Mouse (Mus musculus) Patski (cell line): ENCODE results near the gene Paip2b. TPM values are rescaled to one million over a fixed set of nuclear protein-coding genes. Genes with fewer than 3 reads are reported as not detected.
"Not testable (repeated sequence)": the region's sequence is repeated elsewhere in the genome, so short reads cannot be mapped to it uniquely, and the experiment has no call there.

Experiments
- ATAC-seq: fragments of 100-300 bp; one replicate; pipeline ENCODE4 v1.8.0; 2021
- CTCF ChIA-PET: fragments of 350-600 bp; sonication (Branson Sonifier 250); formaldehyde crosslinking; loops from one replicate; lab custom pipeline; 2022; ENCODE audit warnings: inconsistent platforms; lab: Charles Lee
- POLR2A ChIA-PET: fragments of 350-600 bp; sonication (Branson Sonifier 250); formaldehyde crosslinking; loops from one replicate; lab custom pipeline; 2022; ENCODE audit warnings: antibody characterized with exemption, inconsistent platforms; lab: Charles Lee
- DNase-seq: peaks from one replicate; pipeline ENCODE4 v3.0.0-alpha.2; 2011; ENCODE audit warnings: low read depth, low spot score
- H3K27me3 ChIP-seq: fragments of 371-371 bp; one replicate; pipeline ENCODE4 v1.5.1; 2021
- CTCF ChIP-seq: fragments of 100-300 bp; IDR thresholded peaks from one replicate; pipeline ENCODE4 v1.5.1; 2021
- in situ Hi-C: fragments of 300-500 bp; cut with MboI; formaldehyde crosslinking; loops from 3 replicates; pipeline ENCODE4 v1.11.1; 2018; ENCODE audit warnings: low pct_unique_long_range_greater_than_20kb, mixed read lengths
- polyA plus RNA-seq: library from polyadenylated mRNA; unstranded; gene quantifications from one replicate; pipeline ENCODE4 v1.2.3, GENCODE M21; 2021

Paip2b gene
- polyA plus RNA-seq, 1 experiment from 2014 or later: 36.6 TPM

GRCm38 (mm10) chr6:83844913-83845312 is 13.4 kb upstream of the Paip2b start:
- DNase-seq (no peak), ATAC-seq (no peak)
- ChIA-PET CTCF (interaction anchor here (1.2 kb wide), 1 partner anchor 25 kb away, joined by 3 read pairs; no protein-coding TSS in a partner anchor), POLR2A (interaction anchor here (0.7 kb wide), 1 partner anchor 273 kb away, joined by 3 read pairs; no protein-coding TSS in a partner anchor)
- in situ Hi-C loops: no loop called here
- peaks cover 25% of the 10 kb centered on the region for H3K27me3 ChIP-seq
- no peak for TF ChIP-seq CTCF

- ChIA-PET POLR2A (no interaction called here), CTCF (no interaction called here)
- DNase-seq (no peak), ATAC-seq (no peak)
- peaks cover 6% of the 10 kb centered on the region for H3K27me3 ChIP-seq
- in situ Hi-C loops: no loop called here
- TF ChIP-seq CTCF: no peak
Measured at GRCm38 (mm10) chr6:83840086-83840485, 8.5 kb upstream of the Paip2b start.

DNA sequence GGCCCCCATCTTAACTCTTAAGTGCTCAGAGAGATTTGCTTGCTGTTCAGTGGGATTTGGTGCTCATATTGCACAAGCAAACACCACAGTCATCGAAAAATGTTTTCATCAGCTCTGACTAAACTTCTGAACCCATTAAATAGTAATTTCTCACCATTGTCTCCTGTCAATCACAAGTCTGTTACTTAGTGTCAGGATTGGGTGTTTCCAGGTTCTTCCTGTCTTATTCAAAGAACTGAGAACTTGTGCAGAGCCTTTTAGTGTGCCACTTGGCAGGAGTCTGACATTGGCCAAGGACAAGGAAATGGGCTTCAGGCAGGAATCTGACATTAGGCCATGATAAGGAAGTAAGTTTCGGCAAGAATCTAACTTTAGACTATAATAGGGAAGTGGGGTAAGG is 6.5 kb upstream of the Paip2b start:
- POLR2A ChIA-PET: no interaction called here

GRCm38 (mm10) chr6:83836826-83837225 is 5.3 kb upstream of the Paip2b start:
- TF ChIP-seq CTCF: no peak
- no peak for DNase-seq
- ChIA-PET CTCF (no interaction called here), POLR2A (no interaction called here)
- H3K27me3 ChIP-seq: peaks cover 6% of the 10 kb centered on the region
- in situ Hi-C loops: no loop called here
- no peak for ATAC-seq

More for the DNA sequence above, 6.5 kb upstream of the Paip2b start:
- DNase-seq (no peak), ATAC-seq (no peak)
- TF ChIP-seq CTCF: no peak
- peaks cover 6% of the 10 kb centered on the region for H3K27me3 ChIP-seq
- CTCF ChIA-PET: interaction anchor here (1.2 kb wide), 1 partner anchor 76 kb away, joined by 3 read pairs; no protein-coding TSS in a partner anchor
- in situ Hi-C loops: no loop called here

- CTCF ChIA-PET: interaction anchor here (1.0 to 1.4 kb wide), 2 partner anchors 16 to 29 kb away, joined by 3 to 4 read pairs; no protein-coding TSS in a partner anchor
- in situ Hi-C loops, ATAC-seq, DNase-seq, H3K27me3 ChIP-seq: not testable (repeated sequence)
- POLR2A ChIA-PET: interaction anchor here (1.7 kb wide), 1 partner anchor 83 kb away, joined by 3 read pairs; no protein-coding TSS in a partner anchor
Measured at GRCm38 (mm10) chr6:83832393-83832792, 852 bp upstream of the Paip2b start.

DNA sequence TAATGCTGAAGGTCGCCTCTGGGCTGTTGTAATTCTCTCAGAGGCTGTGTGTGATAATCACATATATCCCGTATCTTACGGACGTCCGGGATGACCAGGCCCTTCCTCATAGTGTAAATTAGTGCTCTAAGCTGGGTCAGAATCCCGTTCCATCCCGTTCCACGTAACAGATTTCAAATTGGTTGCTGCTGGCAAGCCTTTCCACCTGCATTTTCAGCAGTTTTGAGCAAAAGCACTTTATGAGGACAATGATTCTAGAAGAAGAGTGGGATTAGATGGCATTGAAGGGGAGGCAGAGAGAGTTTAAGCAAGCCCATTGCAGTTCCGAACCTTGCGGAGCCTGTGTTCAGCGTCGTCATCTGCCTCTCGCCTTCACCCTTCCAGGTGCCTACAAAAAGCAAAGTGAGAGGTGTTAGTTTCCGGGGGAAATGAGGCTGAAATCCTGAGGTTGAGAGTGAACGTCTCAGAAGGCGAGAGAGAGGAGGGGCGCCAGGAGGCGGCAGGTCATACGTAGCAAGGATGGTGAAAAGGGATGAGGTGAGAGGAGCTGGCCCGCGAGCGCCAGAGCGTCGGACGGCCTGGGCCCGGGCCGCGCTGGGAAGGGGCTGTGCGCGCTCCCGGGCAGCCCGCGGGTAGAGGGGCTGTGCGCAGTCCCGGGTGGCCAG is 468 bp downstream of the Paip2b start:
- DNase-seq (no peak), ATAC-seq (peak; percentile 47)
- no peak for TF ChIP-seq CTCF
- H3K27me3 ChIP-seq: no peaks in the 10 kb centered on the region
- POLR2A ChIA-PET: interaction anchor here (1.2 to 1.3 kb wide), 2 partner anchors 9 to 34 kb away, joined by 3 read pairs; no protein-coding TSS in a partner anchor
- CTCF ChIA-PET: interaction anchor here (1.4 kb wide), 1 partner anchor 28 kb away, joined by 4 read pairs; no protein-coding TSS in a partner anchor
- in situ Hi-C loops: no loop called here

DNA sequence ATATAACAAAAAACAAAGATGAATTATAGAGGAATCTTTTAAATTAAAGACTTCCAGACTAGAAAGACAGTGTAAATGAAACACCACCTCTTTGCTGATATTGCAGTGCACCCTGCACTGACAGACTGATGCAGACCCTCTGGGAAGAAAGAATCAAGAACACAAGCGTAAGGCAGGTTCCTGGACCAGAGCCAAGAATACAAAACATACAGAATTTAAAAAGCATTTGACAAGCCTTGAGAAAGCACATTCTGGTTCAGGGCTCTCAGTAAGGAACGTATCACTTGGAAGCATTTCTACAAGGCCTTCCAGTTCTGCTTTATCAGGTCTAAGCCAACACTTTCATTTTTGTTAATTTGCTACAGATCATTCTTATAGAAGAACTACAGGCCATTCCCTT is 9.7 kb downstream of the Paip2b start:
- no peak for TF ChIP-seq CTCF
- DNase-seq (no peak), ATAC-seq (no peak)
- H3K27me3 ChIP-seq: no peaks in the 10 kb centered on the region
- in situ Hi-C loops: no loop called here
- ChIA-PET CTCF (no interaction called here), POLR2A (interaction anchor here (1.3 kb wide), 1 partner anchor 9 kb away, joined by 3 read pairs; no protein-coding TSS in a partner anchor)

DNA sequence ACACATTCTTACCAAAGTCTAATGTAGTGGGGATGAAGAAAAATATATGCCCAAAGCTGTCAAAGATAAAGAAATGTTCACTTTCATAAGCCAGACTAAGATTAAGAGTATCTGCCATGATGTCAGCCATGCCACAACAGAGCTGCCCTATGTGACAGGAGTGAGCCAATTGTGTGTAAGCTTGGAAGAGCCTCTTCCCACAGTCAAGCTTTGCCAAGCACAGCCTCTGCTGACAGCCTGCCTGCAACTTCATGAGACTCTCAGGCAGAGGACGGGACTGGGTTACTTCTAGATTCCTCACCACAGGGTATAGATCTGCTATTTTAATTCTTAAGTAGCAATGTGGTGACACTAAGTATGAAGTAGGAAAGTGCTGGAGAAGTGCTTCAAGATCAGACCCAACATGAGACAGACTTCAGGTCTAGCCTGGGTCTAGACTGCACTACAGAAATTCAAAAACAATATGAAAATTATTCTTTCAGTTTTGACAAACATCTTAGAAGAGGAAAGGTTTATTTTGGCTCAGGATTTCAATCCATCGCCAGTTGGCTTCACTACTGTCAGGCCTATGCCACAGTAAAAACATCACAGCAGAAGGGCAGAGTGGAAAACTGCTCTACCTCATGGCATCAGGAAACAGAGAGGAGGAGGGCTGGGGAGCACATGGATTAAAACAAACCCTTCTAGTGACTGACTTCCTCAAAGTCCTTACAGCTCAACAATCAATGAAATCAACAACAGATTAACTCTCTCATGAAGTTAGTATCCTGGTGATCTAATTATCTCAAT is 10.6 kb downstream of the Paip2b start:
- POLR2A ChIA-PET: interaction anchor here (1.3 kb wide), 1 partner anchor 10 kb away, joined by 3 read pairs; no protein-coding TSS in a partner anchor

GRCm38 (mm10) chr6:83818996-83819395 is 12.5 kb downstream of the Paip2b start:
- TF ChIP-seq CTCF: no peak
- ChIA-PET CTCF (interaction anchor here (1.0 kb wide), 1 partner anchor 17 kb away, joined by 3 read pairs; no protein-coding TSS in a partner anchor), POLR2A (no interaction called here)
- ATAC-seq (no peak), DNase-seq (no peak)
- no peaks in the 10 kb centered on the region for H3K27me3 ChIP-seq
- in situ Hi-C loops: no loop called here

More for the DNA sequence above, 10.6 kb downstream of the Paip2b start:
- no peak for TF ChIP-seq CTCF
- in situ Hi-C loops: no loop called here
- DNase-seq (no peak), ATAC-seq (no peak)
- CTCF ChIA-PET: interaction anchor here (1.3 kb wide), 1 partner anchor 14 kb away, joined by 3 read pairs; no protein-coding TSS in a partner anchor
- H3K27me3 ChIP-seq: no peaks in the 10 kb centered on the region

DNA sequence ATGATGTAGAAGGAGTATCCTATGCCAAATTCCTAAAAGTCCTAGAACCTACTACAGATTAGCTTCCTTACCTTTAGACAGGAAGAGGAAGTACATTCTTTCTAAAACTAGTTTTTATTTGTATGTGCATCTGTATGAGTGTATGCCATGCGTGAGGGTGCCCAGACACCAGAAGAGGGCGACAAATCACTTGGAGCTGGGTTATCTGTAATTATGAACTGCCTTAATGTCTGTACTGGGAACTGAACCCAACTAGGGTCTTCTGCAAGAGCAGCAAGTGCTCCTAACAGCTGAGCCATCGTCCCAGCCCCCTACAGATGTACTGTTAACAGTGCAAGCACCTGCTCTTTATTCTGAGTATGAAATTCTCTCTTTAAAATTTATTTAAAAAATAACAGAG is 15.7 kb downstream of the Paip2b start:
- ATAC-seq (no peak), DNase-seq (no peak)
- peak; percentile 25 for TF ChIP-seq CTCF
- ChIA-PET POLR2A (interaction anchor here (1.4 kb wide), 1 partner anchor 21 kb away, joined by 3 read pairs; the partner anchor contains the start of gene Nagk), CTCF (interaction anchor here (1.2 kb wide), 1 partner anchor 10 kb away, joined by 3 read pairs; no protein-coding TSS in a partner anchor)
- in situ Hi-C loops: no loop called here
- H3K27me3 ChIP-seq: no peaks in the 10 kb centered on the region
